Mouse (Mus musculus) embryo, embryonic 11.5 days (tissue): Measurements from ENCODE around the gene Pgpep1.
A peak's percentile ranks its signal among the peaks of the same experiment; 100 is the strongest.

Experiments used
- DNase-seq: peaks from one replicate; pipeline ENCODE4 v3.0.0-alpha.2; 2012; ENCODE audit warnings: low read depth, low spot score

Gene Pgpep1

GRCm38 (mm10) chr8:70691230-70691629 is 31.0 kb upstream of the Pgpep1 start:
- DNase-seq = no peak

- DNase-seq = no peak
Observed at GRCm38 (mm10) chr8:70689892-70690390, 29.8 kb upstream of the Pgpep1 start.

GRCm38 (mm10) chr8:70688136-70688535 is 27.9 kb upstream of the Pgpep1 start:
- DNase-seq = no peak

- DNase-seq = no peak
Observed at GRCm38 (mm10) chr8:70687576-70687975, 27.4 kb upstream of the Pgpep1 start.

- DNase-seq = no peak
Observed at GRCm38 (mm10) chr8:70684291-70684690, 24.1 kb upstream of the Pgpep1 start.

- no peak for DNase-seq
Observed at GRCm38 (mm10) chr8:70682692-70683091, 22.5 kb upstream of the Pgpep1 start.

GRCm38 (mm10) chr8:70682193-70682592 is 22.0 kb upstream of the Pgpep1 start:
- DNase-seq = no peak

GRCm38 (mm10) chr8:70681410-70681809 is 21.2 kb upstream of the Pgpep1 start:
- no peak for DNase-seq

GRCm38 (mm10) chr8:70680039-70680438 is 19.9 kb upstream of the Pgpep1 start:
- no peak for DNase-seq

GRCm38 (mm10) chr8:70679404-70679803 is 19.2 kb upstream of the Pgpep1 start:
- no peak for DNase-seq

- no peak for DNase-seq
Observed at GRCm38 (mm10) chr8:70678679-70679078, 18.5 kb upstream of the Pgpep1 start.

- DNase-seq = no peak
Observed at GRCm38 (mm10) chr8:70677451-70678080, 17.4 kb upstream of the Pgpep1 start.

- no peak for DNase-seq
Observed at GRCm38 (mm10) chr8:70675336-70675735, 15.1 kb upstream of the Pgpep1 start.

GRCm38 (mm10) chr8:70674716-70675115 is 14.5 kb upstream of the Pgpep1 start:
- DNase-seq = no peak

GRCm38 (mm10) chr8:70674109-70674508 is 13.9 kb upstream of the Pgpep1 start:
- DNase-seq = no peak

GRCm38 (mm10) chr8:70673079-70673856 is 13.1 kb upstream of the Pgpep1 start, which contains the start of gene Lsm4:
TSS of gene Lsm4 (plus strand) at chr8:70673248.
- DNase-seq = peak; percentile 98

- DNase-seq = no peak
Observed at GRCm38 (mm10) chr8:70672325-70673078, 12.3 kb upstream of the Pgpep1 start.

GRCm38 (mm10) chr8:70671615-70672324 is 11.6 kb upstream of the Pgpep1 start:
- DNase-seq = no peak

GRCm38 (mm10) chr8:70667071-70667470 is 6.9 kb upstream of the Pgpep1 start:
- DNase-seq = no peak

GRCm38 (mm10) chr8:70665599-70665998 is 5.4 kb upstream of the Pgpep1 start:
- no peak for DNase-seq

GRCm38 (mm10) chr8:70664631-70665030 is 4.4 kb upstream of the Pgpep1 start:
- DNase-seq = no peak

- DNase-seq = no peak
Observed at GRCm38 (mm10) chr8:70663691-70664090, 3.5 kb upstream of the Pgpep1 start.
